Mouse (Mus musculus): Measurements from ENCODE around the gene Tprkb. TPM values are rescaled to one million over a fixed set of nuclear protein-coding genes. Genes with fewer than 3 reads are reported as not detected.
"Not testable (repeated sequence)": the region's sequence is repeated elsewhere in the genome, so short reads cannot be mapped to it uniquely, and the experiment has no call there.

Gene Tprkb
- polyA plus RNA-seq, 1 experiment from 2014 or later: 45.9 TPM

- not testable (repeated sequence) for ATAC-seq (ENCODE audit: insufficient number of reproducible peaks, insufficient read depth, low FRiP score, low TSS enrichment, low read depth); H3K4me2 ChIP-seq; H3K9me3 ChIP-seq; H3K27ac ChIP-seq; H3K4me3 ChIP-seq; H3K27me3 ChIP-seq; H3K9ac ChIP-seq
- Histone ChIP-seq H3K36me3 (peaks cover 19% of the 10 kb centered on the region), H3K4me1 (peaks cover 16% of the 10 kb centered on the region)
- WGBS: 92% methylated on average over 3 of the region's 3 CpGs
Measured at GRCm38 (mm10) chr6:85918341-85918740, 6.7 kb downstream of the Tprkb start.

- no peak for ATAC-seq (ENCODE audit: insufficient number of reproducible peaks, insufficient read depth, low FRiP score, low TSS enrichment, low read depth)
- 82% methylated on average over 4 of the region's 4 CpGs for WGBS
- no peak overlapping the region for H3K4me2 ChIP-seq
- H3K9ac ChIP-seq: no peak overlapping the region
- H3K9me3 ChIP-seq: no peaks in the 10 kb centered on the region
- no peak overlapping the region for H3K4me3 ChIP-seq
- H3K27me3 ChIP-seq: no peaks in the 10 kb centered on the region
- peaks cover 13% of the 10 kb centered on the region for H3K4me1 ChIP-seq
- H3K36me3 ChIP-seq: peaks cover 23% of the 10 kb centered on the region
- no peak overlapping the region for H3K27ac ChIP-seq
Measured at GRCm38 (mm10) chr6:85919401-85919800, 7.7 kb downstream of the Tprkb start.

- H3K9ac ChIP-seq: no peak overlapping the region
- no peaks in the 10 kb centered on the region for H3K27me3 ChIP-seq
- no peak overlapping the region for H3K4me2 ChIP-seq
- no peak overlapping the region for H3K4me3 ChIP-seq
- H3K36me3 ChIP-seq: peaks cover 63% of the 10 kb centered on the region
- ATAC-seq (ENCODE audit: insufficient number of reproducible peaks, insufficient read depth, low FRiP score, low TSS enrichment, low read depth): no peak
- H3K9me3 ChIP-seq: no peaks in the 10 kb centered on the region
- 95% methylated on average over 1 of the region's 1 CpGs for WGBS
- H3K27ac ChIP-seq: no peak overlapping the region
- H3K4me1 ChIP-seq: no peaks in the 10 kb centered on the region
Measured at GRCm38 (mm10) chr6:85923643-85924042, 12.0 kb downstream of the Tprkb start.

DNA sequence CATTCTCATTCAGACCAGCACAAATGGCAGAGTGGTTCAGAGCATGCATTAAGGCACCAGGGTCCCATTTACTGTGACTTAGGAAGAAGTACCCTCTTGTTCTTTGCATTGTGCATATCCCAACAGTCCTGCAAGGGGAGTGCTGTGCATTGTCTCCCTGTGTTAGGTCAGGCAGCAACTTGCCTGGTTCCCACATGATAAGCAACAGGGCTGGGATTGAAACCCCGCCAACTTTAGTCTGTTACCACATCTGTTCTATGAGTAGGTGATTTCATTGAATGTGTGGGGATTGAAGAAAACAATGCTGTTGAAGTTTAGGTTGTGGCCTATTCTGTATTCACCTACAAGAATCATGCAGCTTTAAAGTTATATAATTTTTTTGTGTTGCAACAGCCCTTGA, 15.0 kb downstream of the Tprkb start:
- peaks cover 78% of the 10 kb centered on the region for H3K36me3 ChIP-seq
- 88% methylated on average over 1 of the region's 1 CpGs for WGBS

GRCm38 (mm10) chr6:85927476-85928464, 16.1 kb downstream of the Tprkb start:
- Histone ChIP-seq H3K4me2 (no peak overlapping the region), H3K4me3 (no peak overlapping the region), H3K9ac (no peak overlapping the region), H3K9me3 (no peaks in the 10 kb centered on the region), H3K27me3 (no peaks in the 10 kb centered on the region), H3K4me1 (no peaks in the 10 kb centered on the region), H3K27ac (no peak overlapping the region), H3K36me3 (peaks cover 80% of the 10 kb centered on the region)
- no peak for ATAC-seq (ENCODE audit: insufficient number of reproducible peaks, insufficient read depth, low FRiP score, low TSS enrichment, low read depth)
- WGBS: 87% methylated on average over 9 of the region's 9 CpGs

More for the DNA sequence above, 15.0 kb downstream of the Tprkb start:
- Histone ChIP-seq H3K9ac (no peak overlapping the region), H3K4me1 (no peaks in the 10 kb centered on the region), H3K4me3 (no peak overlapping the region), H3K27me3 (no peaks in the 10 kb centered on the region), H3K27ac (no peak overlapping the region), H3K4me2 (no peak overlapping the region), H3K9me3 (no peaks in the 10 kb centered on the region)
- ATAC-seq (ENCODE audit: insufficient number of reproducible peaks, insufficient read depth, low FRiP score, low TSS enrichment, low read depth): no peak

GRCm38 (mm10) chr6:85929312-85929711, 17.6 kb downstream of the Tprkb start:
- Histone ChIP-seq H3K9me3 (no peaks in the 10 kb centered on the region), H3K27ac (no peak overlapping the region), H3K9ac (no peak overlapping the region), H3K4me2 (no peak overlapping the region), H3K4me3 (no peak overlapping the region), H3K27me3 (no peaks in the 10 kb centered on the region), H3K36me3 (peaks cover 70% of the 10 kb centered on the region), H3K4me1 (no peaks in the 10 kb centered on the region)
- 78% methylated on average over 1 of the region's 1 CpGs for WGBS
- ATAC-seq (ENCODE audit: insufficient number of reproducible peaks, insufficient read depth, low FRiP score, low TSS enrichment, low read depth): no peak

- Histone ChIP-seq H3K4me2 (no peak overlapping the region), H3K27me3 (no peaks in the 10 kb centered on the region), H3K4me3 (no peak overlapping the region), H3K9ac (no peak overlapping the region), H3K36me3 (peaks cover 26% of the 10 kb centered on the region), H3K9me3 (no peaks in the 10 kb centered on the region), H3K27ac (no peak overlapping the region), H3K4me1 (no peaks in the 10 kb centered on the region)
- 79% methylated on average over 8 of the region's 8 CpGs for WGBS
- no peak for ATAC-seq (ENCODE audit: insufficient number of reproducible peaks, insufficient read depth, low FRiP score, low TSS enrichment, low read depth)
Measured at GRCm38 (mm10) chr6:85934047-85934446, 22.4 kb downstream of the Tprkb start.

DNA sequence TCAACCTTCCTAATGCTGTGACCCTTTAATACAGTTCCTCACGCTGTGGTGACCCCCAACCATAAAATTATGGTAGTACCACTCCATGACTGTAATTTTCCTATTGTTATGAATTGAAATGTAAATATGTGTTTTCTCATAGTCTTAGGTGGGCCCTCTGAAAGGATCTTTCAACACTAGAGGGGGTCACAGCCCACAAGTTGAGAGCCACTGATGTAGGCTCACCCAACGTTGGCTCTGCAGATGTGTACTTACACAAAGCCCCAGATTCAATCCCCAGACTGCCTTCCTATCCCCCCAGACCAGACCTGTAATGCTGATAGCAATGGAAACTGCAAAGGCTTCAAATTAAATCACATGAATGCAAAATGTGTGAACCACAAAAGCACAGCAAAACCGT, 24.0 kb downstream of the Tprkb start:
- WGBS: 71% methylated on average over 3 of the region's 3 CpGs
- H3K9ac ChIP-seq: no peak overlapping the region
- H3K4me3 ChIP-seq: no peak overlapping the region
- no peaks in the 10 kb centered on the region for H3K4me1 ChIP-seq
- H3K27ac ChIP-seq: no peak overlapping the region
- no peaks in the 10 kb centered on the region for H3K27me3 ChIP-seq
- no peak for ATAC-seq (ENCODE audit: insufficient number of reproducible peaks, insufficient read depth, low FRiP score, low TSS enrichment, low read depth)
- H3K4me2 ChIP-seq: no peak overlapping the region
- H3K9me3 ChIP-seq: no peaks in the 10 kb centered on the region
- H3K36me3 ChIP-seq: peaks cover 12% of the 10 kb centered on the region

DNA sequence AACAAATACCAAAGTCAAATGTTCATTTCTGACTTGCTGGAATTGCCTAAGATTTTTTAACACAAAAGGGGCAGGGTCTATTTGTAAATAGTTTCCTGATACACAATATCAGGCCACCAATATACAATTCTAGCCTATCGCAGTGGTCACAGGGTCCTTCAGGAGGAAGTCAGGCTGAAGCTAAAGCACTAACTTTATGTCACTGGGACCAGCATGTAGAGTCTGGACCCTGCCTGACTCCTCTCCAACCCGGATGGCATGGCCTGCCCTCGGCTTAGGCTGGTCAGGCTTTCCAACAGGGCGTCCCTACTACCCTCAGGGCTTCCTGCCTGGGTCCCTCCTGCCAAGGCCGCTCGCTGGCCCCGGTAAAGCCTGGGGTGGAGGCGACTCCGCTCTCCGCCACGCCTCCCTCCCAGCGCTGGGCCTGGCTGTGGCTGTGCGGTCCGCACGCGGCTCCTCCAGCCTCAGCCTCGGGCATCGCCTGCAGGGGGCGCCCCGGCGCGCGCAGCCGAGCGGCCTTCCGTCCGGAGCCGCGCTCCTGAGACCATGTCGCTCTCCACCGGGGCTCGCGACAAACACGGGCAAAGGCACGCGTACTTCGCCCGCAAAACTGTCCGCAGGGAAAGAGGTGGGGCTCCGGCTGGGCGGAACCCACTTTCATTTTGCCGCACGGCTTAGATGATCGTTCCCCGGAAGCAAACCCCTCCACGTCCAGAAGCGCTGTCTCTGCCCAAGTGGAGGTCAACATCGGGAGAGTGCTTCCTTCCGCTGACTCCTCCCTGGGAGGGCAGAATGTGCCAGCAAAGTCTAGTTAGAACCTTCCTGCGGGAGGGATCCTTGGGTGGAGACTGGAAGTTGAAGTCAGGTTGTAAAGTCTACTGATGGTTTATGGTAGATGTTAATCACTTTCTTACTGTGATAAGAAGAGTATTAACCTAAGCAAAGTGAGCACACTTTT, 25.1 kb downstream of the Tprkb start:
- Histone ChIP-seq H3K4me3 (peak overlapping the region; percentile 47), H3K27ac (peak overlapping the region; percentile 68), H3K9ac (peak overlapping the region; percentile 73), H3K36me3 (peaks cover 17% of the 10 kb centered on the region), H3K4me2 (peak overlapping the region; percentile 65)
- not testable (repeated sequence) for H3K9me3 ChIP-seq, H3K4me1 ChIP-seq, H3K27me3 ChIP-seq
- 2% methylated on average over 50 of the region's 50 CpGs for WGBS
- peak; percentile 88 for ATAC-seq (ENCODE audit: insufficient number of reproducible peaks, insufficient read depth, low FRiP score, low TSS enrichment, low read depth)

GRCm38 (mm10) chr6:85938701-85939100, 27.0 kb downstream of the Tprkb start:
- H3K4me2 ChIP-seq: no peak overlapping the region
- H3K9me3 ChIP-seq: no peaks in the 10 kb centered on the region
- no peak overlapping the region for H3K9ac ChIP-seq
- H3K36me3 ChIP-seq: peaks cover 23% of the 10 kb centered on the region
- 80% methylated on average over 10 of the region's 10 CpGs for WGBS
- no peaks in the 10 kb centered on the region for H3K27me3 ChIP-seq
- H3K4me3 ChIP-seq: no peak overlapping the region
- H3K27ac ChIP-seq: no peak overlapping the region
- no peak for ATAC-seq (ENCODE audit: insufficient number of reproducible peaks, insufficient read depth, low FRiP score, low TSS enrichment, low read depth)
- no peaks in the 10 kb centered on the region for H3K4me1 ChIP-seq

GRCm38 (mm10) chr6:85942469-85942868, 30.8 kb downstream of the Tprkb start:
- H3K27ac ChIP-seq: no peak overlapping the region
- H3K4me3 ChIP-seq: no peak overlapping the region
- no peak overlapping the region for H3K4me2 ChIP-seq
- no peaks in the 10 kb centered on the region for H3K9me3 ChIP-seq
- H3K36me3 ChIP-seq: peaks cover 61% of the 10 kb centered on the region
- H3K9ac ChIP-seq: no peak overlapping the region
- H3K27me3 ChIP-seq: no peaks in the 10 kb centered on the region
- H3K4me1 ChIP-seq: no peaks in the 10 kb centered on the region
- ATAC-seq (ENCODE audit: insufficient number of reproducible peaks, insufficient read depth, low FRiP score, low TSS enrichment, low read depth): no peak
- 94% methylated on average over 3 of the region's 3 CpGs for WGBS

Data from embryonic facial prominence, embryonic 13.5 days (tissue).